Mouse (Mus musculus): ENCODE measurements around the gene Chd9. TPM values are rescaled to one million over a fixed set of nuclear protein-coding genes. Genes with fewer than 3 reads are reported as not detected.

Gene Chd9
- polyA plus RNA-seq, 1 experiment: 882 TPM

- Histone ChIP-seq H3K27ac (ENCODE audit: insufficient read depth, low read length) (no peak overlapping the region), H3K4me1 (ENCODE audit: control insufficient read depth, insufficient read depth, low read length) (no peaks in the 10 kb centered on the region), H3K27me3 (ENCODE audit: control insufficient read depth, insufficient read depth, low read length) (no peaks in the 10 kb centered on the region), H3K4me3 (replicated peaks; ENCODE audit: insufficient read depth, low read depth, low read length) (no peak overlapping the region)
- 84% methylated on average over 8 of the region's 8 CpGs for WGBS
- TF ChIP-seq POLR2A (IDR thresholded peaks at IDR 0.05; ENCODE audit: borderline replicate concordance, insufficient read depth, low read length) (no peak), CTCF (IDR thresholded peaks at IDR 0.05; ENCODE audit: borderline replicate concordance, insufficient read depth, low read depth, low read length) (no peak)
- no peak for DNase-seq
These were observed 148.8 kb downstream of the Chd9 start for GRCm38 (mm10) chr8:90976960-90977371.

- Histone ChIP-seq H3K4me3 (replicated peaks; ENCODE audit: insufficient read depth, low read depth, low read length) (no peak overlapping the region), H3K27ac (ENCODE audit: insufficient read depth, low read length) (no peak overlapping the region), H3K27me3 (ENCODE audit: control insufficient read depth, insufficient read depth, low read length) (no peaks in the 10 kb centered on the region), H3K4me1 (ENCODE audit: control insufficient read depth, insufficient read depth, low read length) (no peaks in the 10 kb centered on the region)
- WGBS: 92% methylated on average over 3 of the region's 3 CpGs
- no peak for DNase-seq
- TF ChIP-seq CTCF (IDR thresholded peaks at IDR 0.05; ENCODE audit: borderline replicate concordance, insufficient read depth, low read depth, low read length) (no peak), POLR2A (IDR thresholded peaks at IDR 0.05; ENCODE audit: borderline replicate concordance, insufficient read depth, low read length) (no peak)
These were observed 150.6 kb downstream of the Chd9 start for GRCm38 (mm10) chr8:90978720-90979119.

DNA sequence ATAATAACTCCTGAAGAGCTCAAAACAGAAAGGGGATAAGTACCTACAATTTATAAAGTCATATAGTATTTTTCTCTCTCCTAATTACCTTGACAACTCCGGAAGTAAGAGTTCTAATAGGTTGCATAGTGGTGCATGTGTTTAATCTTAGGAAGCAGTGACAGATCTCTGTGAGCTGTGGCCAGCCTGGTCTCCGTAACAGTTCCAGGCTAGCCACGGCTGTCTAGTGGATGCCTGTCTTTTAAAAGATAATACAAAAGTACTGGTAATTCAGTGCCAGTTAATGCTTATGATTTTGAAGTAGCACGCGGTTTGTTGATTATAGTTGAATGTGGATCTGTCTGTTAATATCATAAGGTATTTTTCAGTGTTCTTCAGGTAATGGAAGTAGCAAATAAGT lies 151.1 kb downstream of the Chd9 start:
- TF ChIP-seq POLR2A (IDR thresholded peaks at IDR 0.05; ENCODE audit: borderline replicate concordance, insufficient read depth, low read length) (no peak), CTCF (IDR thresholded peaks at IDR 0.05; ENCODE audit: borderline replicate concordance, insufficient read depth, low read depth, low read length) (no peak)
- Histone ChIP-seq H3K27me3 (ENCODE audit: control insufficient read depth, insufficient read depth, low read length) (no peaks in the 10 kb centered on the region), H3K4me1 (ENCODE audit: control insufficient read depth, insufficient read depth, low read length) (no peaks in the 10 kb centered on the region), H3K4me3 (replicated peaks; ENCODE audit: insufficient read depth, low read depth, low read length) (no peak overlapping the region), H3K27ac (ENCODE audit: insufficient read depth, low read length) (no peak overlapping the region)
- WGBS: 95% methylated on average over 5 of the region's 5 CpGs
- DNase-seq: no peak

GRCm38 (mm10) chr8:90982087-90982486 lies 153.9 kb downstream of the Chd9 start:
- H3K27me3 ChIP-seq (ENCODE audit: control insufficient read depth, insufficient read depth, low read length): no peaks in the 10 kb centered on the region
- 88% methylated on average over 3 of the region's 3 CpGs for WGBS
- no peak for TF ChIP-seq POLR2A (IDR thresholded peaks at IDR 0.05; ENCODE audit: borderline replicate concordance, insufficient read depth, low read length)
- no peak for TF ChIP-seq CTCF (IDR thresholded peaks at IDR 0.05; ENCODE audit: borderline replicate concordance, insufficient read depth, low read depth, low read length)
- no peaks in the 10 kb centered on the region for H3K4me1 ChIP-seq (ENCODE audit: control insufficient read depth, insufficient read depth, low read length)
- H3K27ac ChIP-seq (ENCODE audit: insufficient read depth, low read length): no peak overlapping the region
- no peak for DNase-seq
- no peak overlapping the region for H3K4me3 ChIP-seq (replicated peaks; ENCODE audit: insufficient read depth, low read depth, low read length)

DNA sequence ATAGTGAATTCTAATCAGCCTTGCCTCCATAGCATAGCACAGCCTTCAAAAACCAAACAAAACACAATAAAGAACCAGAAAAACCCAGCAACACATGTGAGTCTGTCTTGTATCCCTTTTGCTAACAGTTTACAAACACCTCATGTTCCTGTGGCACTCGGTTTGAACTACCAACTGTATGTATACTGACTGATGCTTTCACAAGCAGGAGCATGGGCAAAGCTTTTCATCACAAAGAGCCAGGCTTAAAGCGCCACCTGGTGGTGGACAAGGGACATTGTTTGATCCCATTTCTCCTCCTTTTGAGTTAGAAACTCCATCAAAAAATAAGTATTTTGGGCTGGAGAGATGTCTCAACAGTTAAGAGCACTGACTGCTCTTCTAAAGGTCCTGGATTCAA lies 191.6 kb downstream of the Chd9 start:
- 1% methylated on average over 2 of the region's 2 CpGs for WGBS
- H3K4me3 ChIP-seq (replicated peaks; ENCODE audit: insufficient read depth, low read depth, low read length): no peak overlapping the region
- TF ChIP-seq CTCF (IDR thresholded peaks at IDR 0.05; ENCODE audit: borderline replicate concordance, insufficient read depth, low read depth, low read length): peak; percentile 75
- no peak for TF ChIP-seq POLR2A (IDR thresholded peaks at IDR 0.05; ENCODE audit: borderline replicate concordance, insufficient read depth, low read length)
- peak; percentile 68 to 71 for DNase-seq
- no peak overlapping the region for H3K27ac ChIP-seq (ENCODE audit: insufficient read depth, low read length)
- H3K4me1 ChIP-seq (ENCODE audit: control insufficient read depth, insufficient read depth, low read length): no peaks in the 10 kb centered on the region
- H3K27me3 ChIP-seq (ENCODE audit: control insufficient read depth, insufficient read depth, low read length): no peaks in the 10 kb centered on the region

DNA sequence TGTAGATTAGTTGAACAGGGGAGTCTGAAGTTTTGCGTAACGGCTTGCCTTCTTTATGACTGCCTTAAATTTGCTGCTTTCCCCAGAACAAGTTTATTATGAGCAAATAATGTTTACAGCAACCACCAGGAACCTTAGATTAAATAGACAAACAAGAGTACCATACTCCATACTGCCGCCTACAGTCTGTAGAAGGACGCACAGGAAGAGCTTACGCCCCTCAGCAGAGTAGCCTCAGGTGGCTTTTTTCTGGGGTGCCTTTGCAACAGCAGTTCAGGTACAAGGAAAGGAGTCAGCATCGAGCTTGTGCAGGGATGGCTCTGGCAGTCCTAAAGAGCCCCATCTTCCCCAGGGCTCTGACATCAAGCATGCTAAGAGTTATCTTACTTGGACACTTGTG lies 206.3 kb downstream of the Chd9 start:
- Histone ChIP-seq H3K4me3 (replicated peaks; ENCODE audit: insufficient read depth, low read depth, low read length) (no peak overlapping the region), H3K27me3 (ENCODE audit: control insufficient read depth, insufficient read depth, low read length) (no peaks in the 10 kb centered on the region), H3K4me1 (ENCODE audit: control insufficient read depth, insufficient read depth, low read length) (no peaks in the 10 kb centered on the region), H3K27ac (ENCODE audit: insufficient read depth, low read length) (no peak overlapping the region)
- TF ChIP-seq CTCF (IDR thresholded peaks at IDR 0.05; ENCODE audit: borderline replicate concordance, insufficient read depth, low read depth, low read length): 0 out of 2 replicates have a peak, but pooled peaks have one; percentile 10
- TF ChIP-seq POLR2A (IDR thresholded peaks at IDR 0.05; ENCODE audit: borderline replicate concordance, insufficient read depth, low read length): no peak
- 87% methylated on average over 6 of the region's 6 CpGs for WGBS
- no peak for DNase-seq

DNA sequence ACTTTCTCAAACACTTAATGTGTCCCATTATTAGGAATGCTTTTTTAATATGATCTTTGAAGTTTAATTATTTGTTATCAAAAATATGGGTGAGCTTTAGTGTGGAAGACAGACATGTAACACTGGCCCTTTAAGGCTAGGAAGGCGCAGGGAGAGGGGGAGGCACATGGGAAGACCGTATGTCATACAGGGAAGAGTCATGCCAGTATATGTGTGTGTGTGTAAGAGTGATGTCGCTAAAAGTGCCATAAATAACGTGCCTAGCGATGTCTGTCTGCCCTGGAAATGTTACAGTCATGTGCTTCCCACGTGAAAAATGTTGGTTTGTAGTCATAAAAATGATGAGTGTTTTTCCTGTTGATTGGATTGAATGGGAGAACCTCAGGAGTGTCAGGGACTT lies 208.8 kb downstream of the Chd9 start:
- no peak for DNase-seq
- Histone ChIP-seq H3K27me3 (ENCODE audit: control insufficient read depth, insufficient read depth, low read length) (no peaks in the 10 kb centered on the region), H3K4me1 (ENCODE audit: control insufficient read depth, insufficient read depth, low read length) (no peaks in the 10 kb centered on the region), H3K27ac (ENCODE audit: insufficient read depth, low read length) (no peak overlapping the region), H3K4me3 (replicated peaks; ENCODE audit: insufficient read depth, low read depth, low read length) (no peak overlapping the region)
- no peak for TF ChIP-seq POLR2A (IDR thresholded peaks at IDR 0.05; ENCODE audit: borderline replicate concordance, insufficient read depth, low read length)
- no peak for TF ChIP-seq CTCF (IDR thresholded peaks at IDR 0.05; ENCODE audit: borderline replicate concordance, insufficient read depth, low read depth, low read length)
- 75% methylated on average over 6 of the region's 6 CpGs for WGBS

GRCm38 (mm10) chr8:91038637-91039036 lies 210.5 kb downstream of the Chd9 start:
- DNase-seq: no peak
- Histone ChIP-seq H3K27ac (ENCODE audit: insufficient read depth, low read length) (no peak overlapping the region), H3K27me3 (ENCODE audit: control insufficient read depth, insufficient read depth, low read length) (no peaks in the 10 kb centered on the region), H3K4me1 (ENCODE audit: control insufficient read depth, insufficient read depth, low read length) (no peaks in the 10 kb centered on the region), H3K4me3 (replicated peaks; ENCODE audit: insufficient read depth, low read depth, low read length) (no peak overlapping the region)
- 31% methylated on average over 1 of the region's 1 CpGs for WGBS
- no peak for TF ChIP-seq POLR2A (IDR thresholded peaks at IDR 0.05; ENCODE audit: borderline replicate concordance, insufficient read depth, low read length)
- no peak for TF ChIP-seq CTCF (IDR thresholded peaks at IDR 0.05; ENCODE audit: borderline replicate concordance, insufficient read depth, low read depth, low read length)

Data from cerebellum, adult 2 months (tissue).